Mouse (Mus musculus): ENCODE measurements around the gene Myo1e. TPM values are rescaled to one million over a fixed set of nuclear protein-coding genes. Genes with fewer than 3 reads are reported as not detected.

Gene Myo1e
- polyA plus RNA-seq, 3 experiments from 2014 or later, result 25.0 to 41.4 (median 29.7) TPM

DNA sequence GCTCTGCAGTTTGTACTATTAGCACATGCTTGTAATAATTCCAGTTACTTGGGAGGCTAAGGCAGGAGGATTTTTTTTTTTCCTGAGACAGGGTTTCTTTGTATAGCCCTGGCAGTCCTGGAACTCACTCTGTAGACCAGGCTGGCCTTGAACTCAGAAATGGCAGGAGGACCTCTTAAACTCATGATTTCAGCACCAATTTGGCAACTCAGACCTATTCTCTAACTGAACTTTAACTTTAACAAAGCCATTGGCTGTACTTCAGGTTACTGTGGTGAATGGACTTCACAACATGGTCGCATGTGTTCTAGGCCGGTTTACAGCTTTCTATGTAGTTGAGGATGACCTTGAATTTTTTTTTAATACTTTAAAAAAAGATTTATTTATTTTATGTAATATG, 215.5 kb downstream of the Myo1e start:
- no peak for ATAC-seq

DNA sequence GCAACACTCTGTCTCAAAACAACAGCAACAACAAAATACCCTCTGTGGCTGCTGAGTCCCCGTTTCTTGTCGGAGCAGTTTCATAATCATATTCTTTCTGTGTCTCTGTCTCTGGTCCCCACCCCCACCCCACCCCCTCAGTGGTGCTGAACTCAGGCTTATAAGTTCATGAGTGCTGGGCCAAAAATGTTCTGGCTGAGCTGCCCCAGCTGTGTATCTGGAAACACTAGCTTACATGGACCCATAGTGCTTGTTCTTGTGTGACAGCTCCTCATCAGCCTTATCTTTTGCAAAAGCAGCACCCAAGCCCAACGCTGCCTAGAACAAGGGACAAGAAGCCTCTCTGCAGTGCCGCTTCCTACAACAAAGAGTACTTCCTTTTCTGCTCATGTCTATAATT, 232.8 kb downstream of the Myo1e start:
- no peak for ATAC-seq

DNA sequence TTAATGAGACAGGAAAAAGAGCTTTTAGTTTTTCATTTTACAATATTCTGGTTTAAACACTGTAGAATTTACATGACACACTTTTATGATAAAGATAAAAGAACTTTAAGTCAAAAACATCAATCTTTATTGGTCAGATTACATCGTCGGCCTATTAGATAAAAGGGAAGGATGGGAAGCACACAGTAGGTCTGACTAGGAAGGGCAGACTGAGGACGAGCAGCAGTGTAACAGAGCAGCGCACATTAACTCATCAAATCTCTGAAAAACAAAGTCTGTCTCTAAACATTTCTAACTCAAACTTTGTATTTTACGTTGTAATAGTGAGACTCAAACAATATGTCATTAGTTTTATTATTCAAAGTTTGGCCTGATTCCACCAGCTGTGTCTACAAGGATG, 241.9 kb downstream of the Myo1e start:
- no peak for ATAC-seq

Other genes with a start within 250 kb of the Myo1e start
- gene Bnip2, start 217.9 kb upstream of the Myo1e start, polyA plus RNA-seq (2017; shearing (Covaris generic)), result 10 to 100 TPM; 35.8 to 59.1 (median 36.0) TPM
- gene Gtf2a2, start 194.8 kb upstream of the Myo1e start, polyA plus RNA-seq (2017; shearing (Covaris generic)), result 100 to 1,000 TPM; 150 to 200 (median 179) TPM
- gene Gcnt3, start 169.3 kb upstream of the Myo1e start, polyA plus RNA-seq (2017; shearing (Covaris generic)), result not detected
- 1 to 10 TPM in 1 of 3 experiments, under 1 TPM in 2; 0.20 to 3.1 (median 0.42) TPM for gene Fam81a, start 64.8 kb upstream of the Myo1e start, polyA plus RNA-seq (2017; shearing (Covaris generic))
- 100 to 1,000 TPM in 1 of 3 experiments, 10 to 100 TPM in 2; 14.7 to 186 (median 20.5) TPM for gene Ccnb2, start 214.2 kb downstream of the Myo1e start, polyA plus RNA-seq (2017; shearing (Covaris generic))

Measured in inflammation-experienced regulatory T-cells, adult 6 months (primary cell).